In genomic region chr9:64264813-64265212, GRCm38 (mm10) we compare ENCODE assay signal across 30 mouse cellular contexts. TPM values are rescaled to one million over a fixed set of nuclear protein-coding genes. Genes with fewer than 3 reads are reported as not detected.
DNase-seq lines count a peak whose midpoint lies in the region; ATAC-seq and TF ChIP-seq lines count a peak whose summit lies in the region.
"Had no signal": no experiment of that assay in that cellular context is flagged by ENCODE, and none has a peak within 500 bp of the region (broad histone marks: within the 10 kb centered on the region; RNA-seq: fewer than 3 reads in every experiment).

No protein-coding gene starts in this region.

- dilution Hi-C loops in CH12.LX (cut with MboI; ENCODE audit: extremely low pct_ligation_motif_present, extremely low pct_unique_long_range_greater_than_20kb, low sequenced_read_pairs) = no loop called here

- H3K9me3 ChIP-seq in CH12.LX (replicated peaks; ENCODE audit: low read length) = peaks cover 4% of the 10 kb centered on the region
- H3K9me3 ChIP-seq: embryonic facial prominence, embryonic 10.5 days; embryonic facial prominence, embryonic 13.5 days; forebrain, embryonic 12.5 days; forebrain, embryonic 15.5 days; hindbrain, embryonic 10.5 days; hindbrain, embryonic 13.5 days had no signal

- TF ChIP-seq EP300 in CH12.LX (IDR thresholded peaks at IDR 0.05; ENCODE audit: low read length) = no peak

- no peak overlapping the region for H3K4me3 ChIP-seq in CH12.LX (replicated peaks in 1 of 3; ENCODE audit: low read depth in 2 of 3, low read length in 2 of 3, poor library complexity in 1 of 3)
- H3K4me3 ChIP-seq: embryonic facial prominence, embryonic 10.5 days; embryonic facial prominence, embryonic 13.5 days; erythroblast, embryonic 14.5 days; forebrain, embryonic 12.5 days; forebrain, embryonic 15.5 days; heart, adult 2 months; hindbrain, embryonic 10.5 days; hindbrain, embryonic 13.5 days had no signal

- ATAC-seq in frontal cortex, adult (ENCODE audit: low TSS enrichment) = no peak
- ATAC-seq: CD4-positive, CD25-positive, alpha-beta regulatory T cell, adult 4 months; forebrain, embryonic 15.5 days; hindbrain, embryonic 16.5 days; intestine, embryonic 16.5 days; Patski had no signal

- H3K4me2 ChIP-seq in CH12.LX (ENCODE audit: insufficient read depth, low read depth, poor library complexity, severe bottlenecking) = no peak overlapping the region
- H3K4me2 ChIP-seq: embryonic facial prominence, embryonic 13.5 days; forebrain, embryonic 12.5 days; forebrain, embryonic 15.5 days; heart, embryonic 11.5 days; hindbrain, embryonic 13.5 days had no signal

- TF ChIP-seq RAD21 in CH12.LX (IDR thresholded peaks at IDR 0.05; ENCODE audit: low read depth, low read length) = no peak

- H3K4me1 ChIP-seq in CH12.LX (ENCODE audit: control insufficient read depth in 1 of 2, insufficient read depth in 2 of 2) = no peaks in the 10 kb centered on the region
- H3K4me1 ChIP-seq: embryonic facial prominence, embryonic 10.5 days; embryonic facial prominence, embryonic 13.5 days; forebrain, embryonic 12.5 days; forebrain, embryonic 15.5 days; hindbrain, embryonic 10.5 days; hindbrain, embryonic 13.5 days had no signal

- peak; percentile 14 to 30 for DNase-seq in frontal cortex, postnatal 14 days (ENCODE audit: low spot score in 2 of 2)
- peak; percentile 26 for DNase-seq in right cerebral cortex, adult 18-20 months
- DNase-seq in right cerebral cortex, postnatal 4 days = no peak
- DNase-seq in CH12.LX (ENCODE audit: extremely low read depth) = no peak
- peak; percentile 43 for DNase-seq in brain, adult 2 months (ENCODE audit: low read depth, low spot score)
- no peak for DNase-seq in adrenal gland, postnatal 14 days
- DNase-seq in gastrocnemius, postnatal 4 days (ENCODE audit: low spot score in 2 of 2) = no peak
- DNase-seq: adrenal gland, adult 2 months; adrenal gland, postnatal 25 days; B cell, adult 2 months; cerebellum, adult 18-20 months; cerebellum, adult 9-10 months; cerebellum, postnatal 14 days; gastrocnemius, postnatal 25 days; heart, adult 2 months; heart, postnatal 36 days; kidney, adult 2 months had no signal

- no peaks in the 10 kb centered on the region for H3K36me3 ChIP-seq in CH12.LX (replicated peaks in 1 of 2; ENCODE audit: control insufficient read depth in 1 of 2, insufficient read depth in 1 of 2, low read length in 1 of 2)
- H3K36me3 ChIP-seq: embryonic facial prominence, embryonic 10.5 days; embryonic facial prominence, embryonic 13.5 days; forebrain, embryonic 12.5 days; forebrain, embryonic 15.5 days; hindbrain, embryonic 10.5 days; hindbrain, embryonic 13.5 days had no signal

- no peak for TF ChIP-seq POLR2A in CH12.LX (IDR thresholded peaks at IDR 0.05; ENCODE audit: low read depth, low read length)

- in situ Hi-C loops in CH12.LX (cut with MboI; ENCODE audit: low pct_ligation_motif_present, low pct_unique_long_range_greater_than_20kb, low sequenced_read_pairs) = no loop called here

- H3K27ac ChIP-seq in CH12.LX (ENCODE audit: insufficient read depth, low read depth) = no peak overlapping the region
- H3K27ac ChIP-seq: embryonic facial prominence, embryonic 10.5 days; embryonic facial prominence, embryonic 13.5 days; forebrain, embryonic 12.5 days; forebrain, embryonic 15.5 days; heart, adult 2 months; hindbrain, embryonic 10.5 days; hindbrain, embryonic 13.5 days had no signal

- no peaks in the 10 kb centered on the region for H3K79me2 ChIP-seq in CH12.LX (replicated peaks; ENCODE audit: control insufficient read depth, extremely low read depth, insufficient read depth, poor library complexity, severe bottlenecking)

- H3K27me3 ChIP-seq in CH12.LX (replicated peaks) = no peaks in the 10 kb centered on the region
- H3K27me3 ChIP-seq: embryonic facial prominence, embryonic 13.5 days; forebrain, embryonic 12.5 days; forebrain, embryonic 15.5 days; hindbrain, embryonic 13.5 days; Patski had no signal

- H3K9ac ChIP-seq in CH12.LX (ENCODE audit: insufficient read depth, low read depth) = no peak overlapping the region
- H3K9ac ChIP-seq: embryonic facial prominence, embryonic 13.5 days; forebrain, embryonic 12.5 days; forebrain, embryonic 15.5 days; hindbrain, embryonic 13.5 days had no signal

- TF ChIP-seq CTCF in CH12.LX (conservative IDR thresholded peaks at IDR 0.05 in 1 of 2, IDR thresholded peaks at IDR 0.05 in 1 of 2; ENCODE audit: low read depth in 2 of 2, low read length in 2 of 2) = no peak

TF ChIP-seq in CH12.LX, 34 proteins besides CTCF, POLR2A, EP300 and RAD21:
- no peak for TF ChIP-seq MAZ (IDR thresholded peaks at IDR 0.05; ENCODE audit: low read depth, low read length)
- TF ChIP-seq USF2 (conservative IDR thresholded peaks at IDR 0.05; ENCODE audit: low read depth, low read length) = peak; percentile 12; the same call in 1 of the 2 replicates
- TF ChIP-seq E2F4 (IDR thresholded peaks at IDR 0.05; ENCODE audit: insufficient replicate concordance, low read depth, low read length) = no peak
- TF ChIP-seq USF1 (IDR thresholded peaks at IDR 0.05; ENCODE audit: low read depth, low read length) = peak; percentile 33
- TF ChIP-seq BHLHE40 (IDR thresholded peaks at IDR 0.05; ENCODE audit: low read depth, low read length) = 0 out of 2 replicates have a peak, but pooled peaks have one; percentile 13

RNA-seq across cellular contexts. Expression of gene Map2k1, which starts 11.4 kb away (rescaled TPM):
- total RNA-seq in CH12.LX (2012; rRNA removed) (53.0 and 74.0 TPM in 2 replicates), CH12.LX (2014; rRNA removed) (118 and 122 TPM in 2 replicates)
- polyA plus RNA-seq in CH12.LX (2012; ENCODE audit: insufficient read length, low read depth) = 54.9 and 56.3 TPM in 2 replicates
- total RNA-seq in adrenal gland, postnatal 14 days (2021) = 55.4 and 58.9 TPM in 2 replicates
- 100 to 1,000 TPM; 113 to 118 TPM for total RNA-seq in gastrocnemius, postnatal 4 days (2021)

RNA-seq across cellular contexts. Expression of gene Tipin, which starts 16.6 kb away (rescaled TPM):
- total RNA-seq in CH12.LX (2012; rRNA removed) (179 and 248 TPM in 2 replicates), CH12.LX (2014; rRNA removed) (443 and 624 TPM in 2 replicates)
- 204 and 235 TPM in 2 replicates for polyA plus RNA-seq in CH12.LX (2012; ENCODE audit: insufficient read length, low read depth)
- total RNA-seq in adrenal gland, postnatal 14 days (2021) = 29.8 and 32.3 TPM in 2 replicates
- 10 to 100 TPM; 40.9 to 41.6 TPM for total RNA-seq in gastrocnemius, postnatal 4 days (2021)

RNA-seq across cellular contexts. Expression of gene Uchl4, which starts 29.8 kb away (rescaled TPM):
- total RNA-seq in CH12.LX (2012; rRNA removed) (0.55 and 0.59 TPM in 2 replicates), CH12.LX (2014; rRNA removed) (8.2 and 11.0 TPM in 2 replicates)
- 16.8 and 21.0 TPM in 2 replicates for polyA plus RNA-seq in CH12.LX (2012; ENCODE audit: insufficient read length, low read depth)
- 1.5 and 3.0 TPM in 2 replicates for total RNA-seq in adrenal gland, postnatal 14 days (2021)
- total RNA-seq in gastrocnemius, postnatal 4 days (2021) = 1 to 10 TPM; 1.9 to 2.9 TPM
- polyA plus RNA-seq: adrenal gland, adult 2 months; erythroblast, embryonic 14.5 days had no signal

Comparison
In these comparisons a context has a peak if more than half of its experiments do, and no peak if none do; other contexts are left out.
1. DNase-seq: peak in frontal cortex, postnatal 14 days (2 of 2), right cerebral cortex, adult 18-20 months (single experiment) and brain, adult 2 months (single experiment); none in right cerebral cortex, postnatal 4 days (single experiment), CH12.LX (single experiment), adrenal gland, postnatal 14 days (single experiment) and gastrocnemius, postnatal 4 days (0 of 2).